Mouse (Mus musculus) stomach, postnatal 0 days (tissue): ENCODE results near the gene Gramd4. TPM values are rescaled to one million over a fixed set of nuclear protein-coding genes. Genes with fewer than 3 reads are reported as not detected.

Source experiments
- ATAC-seq: fragments of 200-750 bp; cut with Nextera tagmentation; 2 replicates; pipeline ENCODE4 v1.8.0; 2017; ENCODE audit not compliant: low FRiP score, low TSS enrichment
- DNase-seq: peaks from one replicate; pipeline ENCODE4 v3.0.0-alpha.2; 2016; ENCODE audit warnings: low spot score
- H3K27ac ChIP-seq: fragments of 300-500 bp; sonication (generic); replicated peaks from 2 replicates; pipeline ENCODE4 v1.5.1; 2014; ENCODE audit warnings: mild to moderate bottlenecking, control low read depth
- H3K27me3 ChIP-seq: fragments of 300-500 bp; sonication (generic); 2 replicates; pipeline ENCODE4 v1.6.1; 2014; ENCODE audit warnings: low read length; ENCODE audit not compliant: control insufficient read depth, insufficient read depth
- H3K36me3 ChIP-seq: fragments of 300-500 bp; sonication (generic); 2 replicates; pipeline ENCODE4 v1.6.1; 2014; ENCODE audit warnings: low read length, mixed read lengths; ENCODE audit not compliant: control insufficient read depth, insufficient read depth
- H3K4me1 ChIP-seq: fragments of 300-500 bp; sonication (generic); replicated peaks from 2 replicates; pipeline ENCODE4 v1.6.1; 2014; ENCODE audit warnings: antibody characterized with exemption; ENCODE audit not compliant: control insufficient read depth, insufficient read depth
- H3K4me2 ChIP-seq: fragments of 300-500 bp; sonication (generic); replicated peaks from 2 replicates; pipeline ENCODE4 v1.6.1; 2014; ENCODE audit warnings: low read depth, mild to moderate bottlenecking, control low read depth, moderate library complexity
- H3K4me3 ChIP-seq: fragments of 300-500 bp; sonication (generic); 2 replicates; pipeline ENCODE4 v1.5.1; 2014; ENCODE audit warnings: low read depth, low read length, control low read depth
- H3K9ac ChIP-seq: fragments of 300-500 bp; sonication (generic); 2 replicates; pipeline ENCODE4 v1.6.1; 2014; ENCODE audit warnings: mild to moderate bottlenecking, low read length, control low read depth, mixed read lengths
- H3K9me3 ChIP-seq: fragments of 300-500 bp; sonication (generic); 2 replicates; pipeline ENCODE4 v1.6.1; 2016; ENCODE audit warnings: low read length; ENCODE audit not compliant: control insufficient read depth
- CTCF ChIP-seq: IDR thresholded peaks from 2 replicates; pipeline ENCODE4 v1.5.1; 2016; ENCODE audit warnings: antibody characterized with exemption, low read depth, mild to moderate bottlenecking, moderate library complexity
- EP300 ChIP-seq: optimal IDR thresholded peaks from 2 replicates; pipeline ENCODE3; 2016; ENCODE audit warnings: antibody characterized with exemption
- WGBS: fragments of 180-500 bp; shearing (Covaris S2); extraction: QIAGEN DNeasy Blood & Tissue Kit; methylation state at CpG from one replicate; pipeline ENCODE4 v1.1.7; 2014; 5-methylcytosine and 5-hydroxymethylcytosine counted together
- polyA plus RNA-seq: library from polyadenylated mRNA; unstranded; fragments of >200 nt; fragmentation: Nextera tagmentation; extraction: Ambion mirVana; gene quantifications from 2 replicates; pipeline ENCODE4 v1.2.1, GENCODE M21; 2015

The Gramd4 gene
- polyA plus RNA-seq, 1 experiment from 2014 or later = 11.1 TPM

GRCm38 (mm10) chr15:86182646-86183045 lies 125.2 kb downstream of the Gramd4 start:
- Histone ChIP-seq H3K9ac (no peak overlapping the region), H3K27ac (0 out of 2 replicates have a peak overlapping the region, but pooled peaks have one; percentile 20), H3K27me3 (no peaks in the 10 kb centered on the region), H3K4me3 (no peak overlapping the region), H3K36me3 (no peaks in the 10 kb centered on the region), H3K4me2 (0 out of 2 replicates have a peak overlapping the region, but pooled peaks have one; percentile 8), H3K4me1 (peaks cover 6% of the 10 kb centered on the region; the same call in 1 of the 2 replicates), H3K9me3 (no peaks in the 10 kb centered on the region)
- TF ChIP-seq EP300 (no peak), CTCF (no peak)
- 51% methylated on average over 13 of the region's 13 CpGs for WGBS
- DNase-seq = no peak
- no peak for ATAC-seq

GRCm38 (mm10) chr15:86183484-86183883 lies 126.0 kb downstream of the Gramd4 start:
- no peak for ATAC-seq
- H3K27me3 ChIP-seq = no peaks in the 10 kb centered on the region
- no peak overlapping the region for H3K4me2 ChIP-seq
- no peak for DNase-seq
- no peaks in the 10 kb centered on the region for H3K36me3 ChIP-seq
- no peak overlapping the region for H3K27ac ChIP-seq
- peaks cover 6% of the 10 kb centered on the region; the same call in 1 of the 2 replicates for H3K4me1 ChIP-seq
- H3K4me3 ChIP-seq = no peak overlapping the region
- 91% methylated on average over 8 of the region's 8 CpGs for WGBS
- TF ChIP-seq EP300 (no peak), CTCF (no peak)
- H3K9ac ChIP-seq = no peak overlapping the region
- H3K9me3 ChIP-seq = no peaks in the 10 kb centered on the region

GRCm38 (mm10) chr15:86184071-86184470 lies 126.6 kb downstream of the Gramd4 start:
- no peaks in the 10 kb centered on the region for H3K9me3 ChIP-seq
- ATAC-seq (no peak), DNase-seq (no peak)
- TF ChIP-seq CTCF (no peak), EP300 (no peak)
- H3K4me3 ChIP-seq = peak overlapping the region; percentile 77; the same call in 1 of the 2 replicates
- H3K9ac ChIP-seq = no peak overlapping the region
- peaks cover 8% of the 10 kb centered on the region; the same call in 1 of the 2 replicates for H3K4me1 ChIP-seq
- WGBS = 69% methylated on average over 5 of the region's 5 CpGs
- no peaks in the 10 kb centered on the region for H3K27me3 ChIP-seq
- peak overlapping the region; percentile 89 for H3K4me2 ChIP-seq
- no peaks in the 10 kb centered on the region for H3K36me3 ChIP-seq
- no peak overlapping the region for H3K27ac ChIP-seq

GRCm38 (mm10) chr15:86184851-86185688 lies 127.6 kb downstream of the Gramd4 start:
- H3K4me3 ChIP-seq = peak overlapping the region; percentile 77
- under 1% methylated on average over 68 of the region's 70 CpGs for whole genome bisulfite sequencing
- no peaks in the 10 kb centered on the region for H3K36me3 ChIP-seq
- H3K27ac ChIP-seq = peak overlapping the region; percentile 92
- peak; percentile 52 for DNase-seq
- peaks cover 11% of the 10 kb centered on the region; the same call in 1 of the 2 replicates for H3K4me1 ChIP-seq
- no peak for TF ChIP-seq CTCF
- H3K9ac ChIP-seq = peak overlapping the region; percentile 93
- peak overlapping the region; percentile 89 for H3K4me2 ChIP-seq
- no peaks in the 10 kb centered on the region for H3K9me3 ChIP-seq
- peak; percentile 19 for ATAC-seq
- no peaks in the 10 kb centered on the region for H3K27me3 ChIP-seq

- ATAC-seq (peak; percentile 36), DNase-seq (peak; percentile 65)
- Histone ChIP-seq H3K36me3 (no peaks in the 10 kb centered on the region), H3K4me3 (peak within 1 kb of the TSS; percentile 77), H3K9me3 (no peaks in the 10 kb centered on the region), H3K4me1 (peaks cover 11% of the 10 kb centered on the region; the same call in 1 of the 2 replicates), H3K9ac (peak within 1 kb of the TSS; percentile 93), H3K27ac (peak within 1 kb of the TSS; percentile 92), H3K27me3 (no peaks in the 10 kb centered on the region), H3K4me2 (peak within 1 kb of the TSS; percentile 89)
- 6% methylated on average over 36 of the region's 43 CpGs for WGBS
- TF ChIP-seq CTCF (peak; percentile 62), EP300 (no peak)
These were observed 128.4 kb downstream of the Gramd4 start, which contains the start of gene Cerk for GRCm38 (mm10) chr15:86185689-86186569. Gene Cerk (minus strand): TSS chr15:86186141.
